Mouse (Mus musculus) hindbrain, embryonic 10.5 days (tissue): ENCODE data around the gene B4galnt3. TPM values are rescaled to one million over a fixed set of nuclear protein-coding genes. Genes with fewer than 3 reads are reported as not detected.
A peak's percentile ranks its signal among the peaks of the same experiment; 100 is the strongest.

Experiments
- DNase-seq: peaks from one replicate; pipeline ENCODE4 v3.0.0-alpha.2; 2017; ENCODE audit warnings: low spot score
- H3K27ac ChIP-seq: fragments of 300-500 bp; sonication (generic); 2 replicates; pipeline ENCODE4 v1.5.1; 2016; ENCODE audit warnings: mild to moderate bottlenecking, moderate library complexity
- H3K27me3 ChIP-seq: fragments of 300-500 bp; sonication (generic); 2 replicates; pipeline ENCODE4 v1.6.1; 2016; ENCODE audit warnings: mild to moderate bottlenecking; ENCODE audit not compliant: poor library complexity, insufficient read depth, severe bottlenecking
- H3K36me3 ChIP-seq: fragments of 300-500 bp; sonication (generic); 2 replicates; pipeline ENCODE4 v1.6.1; 2016; ENCODE audit warnings: mild to moderate bottlenecking, moderate library complexity
- H3K4me1 ChIP-seq: fragments of 300-500 bp; sonication (generic); replicated peaks from 2 replicates; pipeline ENCODE4 v1.6.1; 2016; ENCODE audit warnings: mild to moderate bottlenecking
- H3K4me3 ChIP-seq: fragments of 300-500 bp; sonication (generic); 2 replicates; pipeline ENCODE4 v1.5.1; 2016; ENCODE audit warnings: mild to moderate bottlenecking, moderate library complexity
- H3K9me3 ChIP-seq: fragments of 300-500 bp; sonication (generic); 2 replicates; pipeline ENCODE4 v1.6.1; 2016; ENCODE audit warnings: mild to moderate bottlenecking, moderate library complexity
- WGBS: fragments of 180-500 bp; shearing (Covaris S2); methylation state at CpG from one replicate; pipeline ENCODE4 v1.1.7; 2016; 5-methylcytosine and 5-hydroxymethylcytosine counted together
- polyA plus RNA-seq: library from polyadenylated mRNA; unstranded; fragments of >200 nt; fragmentation: Nextera tagmentation; extraction: Ambion mirVana; gene quantifications from 2 replicates; pipeline ENCODE4 v1.2.1, GENCODE M21; 2016

B4galnt3 gene
- polyA plus RNA-seq, 1 experiment from 2014 or later = 0.18 TPM

GRCm38 (mm10) chr6:120174028-120174601 is 120.2 kb downstream of the B4galnt3 start:
- Histone ChIP-seq H3K9me3 (no peaks in the 10 kb centered on the region), H3K27ac (0 out of 2 replicates have a peak overlapping the region, but pooled peaks have one; percentile 53), H3K4me3 (no peak overlapping the region), H3K4me1 (peaks cover 5% of the 10 kb centered on the region; the same call in 1 of the 2 replicates), H3K36me3 (no peaks in the 10 kb centered on the region), H3K27me3 (no peaks in the 10 kb centered on the region)
- DNase-seq = no peak
- WGBS = 78% methylated on average over 6 of the region's 6 CpGs

GRCm38 (mm10) chr6:120172294-120173017 is 121.9 kb downstream of the B4galnt3 start:
- Histone ChIP-seq H3K9me3 (no peaks in the 10 kb centered on the region), H3K4me1 (peaks cover 5% of the 10 kb centered on the region; the same call in 1 of the 2 replicates), H3K4me3 (no peak overlapping the region), H3K27ac (no peak overlapping the region), H3K36me3 (no peaks in the 10 kb centered on the region), H3K27me3 (no peaks in the 10 kb centered on the region)
- DNase-seq = no peak
- 82% methylated on average over 8 of the region's 8 CpGs for WGBS

- Histone ChIP-seq H3K4me3 (no peak overlapping the region), H3K4me1 (no peaks in the 10 kb centered on the region), H3K27me3 (no peaks in the 10 kb centered on the region), H3K36me3 (no peaks in the 10 kb centered on the region), H3K9me3 (no peaks in the 10 kb centered on the region), H3K27ac (no peak overlapping the region)
- WGBS = 86% methylated on average over 4 of the region's 4 CpGs
- no peak for DNase-seq
Measured at GRCm38 (mm10) chr6:120167574-120167973, 126.8 kb downstream of the B4galnt3 start.

GRCm38 (mm10) chr6:120164765-120165164 is 129.6 kb downstream of the B4galnt3 start:
- H3K27me3 ChIP-seq = no peaks in the 10 kb centered on the region
- WGBS = 75% methylated on average over 4 of the region's 4 CpGs
- H3K9me3 ChIP-seq = no peaks in the 10 kb centered on the region
- no peak for DNase-seq
- no peak overlapping the region for H3K4me3 ChIP-seq
- H3K4me1 ChIP-seq = no peaks in the 10 kb centered on the region
- H3K36me3 ChIP-seq = no peaks in the 10 kb centered on the region
- H3K27ac ChIP-seq = no peak overlapping the region

- Histone ChIP-seq H3K4me3 (no peak overlapping the region), H3K4me1 (peaks cover 5% of the 10 kb centered on the region; the same call in 1 of the 2 replicates), H3K27ac (no peak overlapping the region), H3K36me3 (no peaks in the 10 kb centered on the region), H3K9me3 (no peaks in the 10 kb centered on the region), H3K27me3 (no peaks in the 10 kb centered on the region)
- WGBS = 84% methylated on average over 6 of the region's 6 CpGs
- no peak for DNase-seq
Measured at GRCm38 (mm10) chr6:120162928-120163327, 131.4 kb downstream of the B4galnt3 start.

DNA sequence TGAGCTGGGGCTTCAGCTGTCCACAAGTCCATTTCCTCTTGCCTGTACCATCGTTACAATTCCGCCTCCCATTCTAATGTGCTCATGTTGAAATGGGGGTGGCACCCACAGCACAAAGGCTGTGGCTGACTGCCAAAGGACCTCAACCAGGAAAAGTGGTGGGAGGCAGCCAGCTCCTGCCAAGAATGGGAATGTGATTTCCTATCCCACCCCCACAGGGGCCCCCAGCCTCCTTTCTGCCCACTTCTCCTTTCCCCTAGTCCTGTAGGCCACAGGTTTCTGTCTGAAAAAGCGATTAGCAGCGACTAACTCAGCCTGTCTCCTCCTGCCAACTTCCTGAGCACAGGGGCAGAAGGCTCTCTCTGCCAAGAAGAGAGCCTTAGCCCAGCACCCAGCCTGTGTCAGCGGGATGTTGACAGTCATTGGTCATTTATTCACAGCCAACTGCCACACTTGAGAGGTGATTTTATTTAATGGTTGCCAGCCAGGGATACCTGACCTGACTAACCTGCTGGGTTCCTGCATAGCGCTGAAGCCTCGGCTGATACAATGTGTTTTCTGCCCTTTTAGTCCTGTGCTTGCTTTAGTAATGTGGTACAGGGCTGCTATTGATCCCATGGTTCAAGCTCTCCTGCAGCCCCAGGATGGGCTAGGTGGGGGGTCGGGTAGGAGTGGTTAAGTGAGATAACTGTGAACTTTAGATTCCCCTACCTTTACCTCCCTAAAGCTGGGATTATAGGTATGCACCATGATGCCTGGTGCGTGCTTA is 135.0 kb downstream of the B4galnt3 start:
- DNase-seq = no peak
- H3K27ac ChIP-seq = no peak overlapping the region
- H3K27me3 ChIP-seq = no peaks in the 10 kb centered on the region
- H3K9me3 ChIP-seq = no peaks in the 10 kb centered on the region
- no peak overlapping the region for H3K4me3 ChIP-seq
- no peaks in the 10 kb centered on the region for H3K36me3 ChIP-seq
- peaks cover 8% of the 10 kb centered on the region for H3K4me1 ChIP-seq
- 66% methylated on average over 9 of the region's 9 CpGs for WGBS

DNA sequence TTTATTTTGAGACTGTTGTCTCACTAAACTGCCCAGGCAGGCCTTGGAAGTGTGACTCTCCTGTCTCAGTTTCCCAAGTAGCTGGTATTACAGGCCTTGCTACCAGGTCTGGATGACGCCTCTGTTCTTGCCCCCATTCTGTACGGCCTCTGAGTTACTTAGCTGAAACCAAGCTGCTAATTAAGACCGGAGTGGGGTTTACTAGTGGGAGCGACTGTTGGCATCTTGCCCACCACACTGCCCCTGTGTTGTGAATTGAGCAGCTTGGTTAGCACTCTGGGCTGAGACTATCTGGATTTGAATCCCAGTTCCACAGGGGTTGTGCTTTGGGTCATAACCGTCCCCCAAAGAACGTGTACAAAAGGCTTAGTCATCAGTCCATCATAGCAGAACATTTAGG is 136.9 kb downstream of the B4galnt3 start:
- Histone ChIP-seq H3K27me3 (no peaks in the 10 kb centered on the region), H3K4me1 (peaks cover 8% of the 10 kb centered on the region), H3K27ac (no peak overlapping the region), H3K9me3 (no peaks in the 10 kb centered on the region), H3K36me3 (no peaks in the 10 kb centered on the region), H3K4me3 (no peak overlapping the region)
- 84% methylated on average over 6 of the region's 6 CpGs for WGBS
- no peak for DNase-seq

GRCm38 (mm10) chr6:120155510-120155909 is 138.8 kb downstream of the B4galnt3 start:
- Histone ChIP-seq H3K4me3 (no peak overlapping the region), H3K27ac (no peak overlapping the region), H3K4me1 (peaks cover 10% of the 10 kb centered on the region), H3K27me3 (no peaks in the 10 kb centered on the region), H3K9me3 (no peaks in the 10 kb centered on the region), H3K36me3 (no peaks in the 10 kb centered on the region)
- 87% methylated on average over 4 of the region's 4 CpGs for WGBS
- DNase-seq = no peak

GRCm38 (mm10) chr6:120154526-120155309 is 139.6 kb downstream of the B4galnt3 start:
- WGBS = 74% methylated on average over 5 of the region's 5 CpGs
- no peak for DNase-seq
- H3K9me3 ChIP-seq = no peaks in the 10 kb centered on the region
- no peaks in the 10 kb centered on the region for H3K36me3 ChIP-seq
- peaks cover 17% of the 10 kb centered on the region for H3K4me1 ChIP-seq
- no peak overlapping the region for H3K4me3 ChIP-seq
- no peak overlapping the region for H3K27ac ChIP-seq
- no peaks in the 10 kb centered on the region for H3K27me3 ChIP-seq

Other genes starting within 250 kb of the B4galnt3 start
- not detected in 2 replicates for gene Ninj2, start 201.2 kb downstream of the B4galnt3 start, polyA plus RNA-seq
- not detected in 2 replicates for gene D330020A13Rik, start 195 bp downstream of the B4galnt3 start, polyA plus RNA-seq
- gene Kdm5a, start 69.6 kb upstream of the B4galnt3 start, polyA plus RNA-seq = 46.1 and 51.4 TPM in 2 replicates
- gene Ccdc77, start 69.8 kb upstream of the B4galnt3 start, polyA plus RNA-seq = 21.0 and 27.4 TPM in 2 replicates
- gene Il17ra, start 168.7 kb upstream of the B4galnt3 start, polyA plus RNA-seq = 5.4 and 6.2 TPM in 2 replicates
- gene Tmem121b, start 199.2 kb upstream of the B4galnt3 start, polyA plus RNA-seq = 0.52 and 1.1 TPM in 2 replicates
- gene Hdhd5, start 236.8 kb upstream of the B4galnt3 start, polyA plus RNA-seq = 21.3 and 22.2 TPM in 2 replicates